In genomic region chrX:60892801-60893681, GRCm38 (mm10) we compare ENCODE assay signal across 9 mouse cellular contexts. TPM values are rescaled to one million over a fixed set of nuclear protein-coding genes. Genes with fewer than 3 reads are reported as not detected.
DNase-seq lines count a peak whose midpoint lies in the region; ATAC-seq lines count a peak whose summit lies in the region.
"Had no signal": no experiment of that assay in that cellular context is flagged by ENCODE, and none has a peak within 500 bp of the region (broad histone marks: within the 10 kb centered on the region; RNA-seq: fewer than 3 reads in every experiment).

Gene Sox3, minus strand, starts transcription at chrX:60893430.

- H3K9me3 ChIP-seq in limb, embryonic 12.5 days: no peaks in the 10 kb centered on the region

- H3K4me2 ChIP-seq in limb, embryonic 12.5 days: peak within 1 kb of the TSS; percentile 63

- H3K9ac ChIP-seq in limb, embryonic 12.5 days (replicated peaks): no peak within 1 kb of the TSS

- peak within 1 kb of the TSS; percentile 41 for H3K4me3 ChIP-seq in limb, embryonic 12.5 days (replicated peaks)

- ATAC-seq in limb, embryonic 12.5 days (ENCODE audit: insufficient number of reproducible peaks, insufficient read depth, low FRiP score, low TSS enrichment, low read depth): 0 out of 2 replicates have a peak, but pooled peaks have one; percentile 4

- WGBS in limb, embryonic 12.5 days: 15% methylated on average over 85 of the region's 92 CpGs

- no peaks in the 10 kb centered on the region for H3K36me3 ChIP-seq in limb, embryonic 12.5 days

- H3K27me3 ChIP-seq in limb, embryonic 12.5 days: peaks cover 95% of the 10 kb centered on the region

- H3K27ac ChIP-seq in limb, embryonic 12.5 days: no peak within 1 kb of the TSS

- peak; percentile 6 for DNase-seq in gastrocnemius, postnatal 10 days
- no peak for DNase-seq in gastrocnemius, adult 8-10 months (ENCODE audit: low spot score in 2 of 2)
- DNase-seq in right cerebral cortex, postnatal 10 days (ENCODE audit: low spot score in 2 of 2): peak; percentile 39 to 61
- DNase-seq in right cerebral cortex, adult 18-20 months: no peak
- DNase-seq in retina, postnatal 1 day: peak; percentile 87
- DNase-seq in B cell, adult 2 months: no peak
- DNase-seq in cerebellum, adult 9-11 months: no peak

- no peaks in the 10 kb centered on the region for H3K4me1 ChIP-seq in limb, embryonic 12.5 days (replicated peaks)

RNA-seq across cellular contexts. Expression of gene Sox3, which starts in this region (rescaled TPM):
- under 1 TPM; 0.11 to 0.12 TPM for total RNA-seq in gastrocnemius, postnatal 10 days (2021)
- total RNA-seq in gastrocnemius, adult 8-10 months (2022): not detected
- not detected in 2 replicates for polyA plus RNA-seq in limb, embryonic 12.5 days (2016; fragmentation: Nextera tagmentation; extraction: Ambion mirVana)
- polyA plus RNA-seq: C2C12 had no signal

Comparison
In these comparisons a context has a peak if more than half of its experiments do, and no peak if none do; other contexts are left out.
1. DNase-seq: peak in right cerebral cortex, postnatal 10 days (2 of 2) and retina, postnatal 1 day (single experiment); none in gastrocnemius, adult 8-10 months (0 of 2), right cerebral cortex, adult 18-20 months (single experiment), B cell, adult 2 months (0 of 2) and cerebellum, adult 9-11 months (single experiment).
2. Peak in DNase-seq in gastrocnemius, postnatal 10 days; RNA of the gene not detected or under 1 TPM.
3. Peak in ATAC-seq, H3K4me3 ChIP-seq and H3K4me2 ChIP-seq in limb, embryonic 12.5 days; RNA of the gene not detected or under 1 TPM.